Mouse (Mus musculus) forebrain, embryonic 10.5 days (tissue): ENCODE measurements at regions not wholly inside any gene's neighbourhood (a gene's known extent, or its start where the extent isn't known, plus 50 kb on each side); places are given as distances from the start of the nearest gene placed in this dataset.

Experiments
- DNase-seq: peaks from one replicate; pipeline ENCODE4 v3.0.0-alpha.2; 2017; ENCODE audit warnings: low spot score; ENCODE audit errors: extremely low spot score
- H3K27ac ChIP-seq: fragments of 300-500 bp; sonication (generic); 2 replicates; pipeline ENCODE4 v1.5.1; 2016; ENCODE audit warnings: mild to moderate bottlenecking
- H3K27me3 ChIP-seq: fragments of 300-500 bp; sonication (generic); 2 replicates; pipeline ENCODE4 v1.6.1; 2016; ENCODE audit warnings: mild to moderate bottlenecking; ENCODE audit not compliant: poor library complexity, severe bottlenecking
- H3K36me3 ChIP-seq: fragments of 300-500 bp; sonication (generic); replicated peaks from 2 replicates; pipeline ENCODE4 v1.6.1; 2016; ENCODE audit warnings: mild to moderate bottlenecking, moderate library complexity
- H3K4me1 ChIP-seq: fragments of 300-500 bp; sonication (generic); 2 replicates; pipeline ENCODE4 v1.6.1; 2016
- H3K4me3 ChIP-seq: fragments of 300-500 bp; sonication (generic); 2 replicates; pipeline ENCODE4 v1.5.1; 2016; ENCODE audit warnings: mild to moderate bottlenecking, moderate library complexity
- H3K9me3 ChIP-seq: fragments of 300-500 bp; sonication (generic); 2 replicates; pipeline ENCODE4 v1.6.1; 2016; ENCODE audit warnings: mild to moderate bottlenecking, moderate library complexity
- WGBS: fragments of 180-500 bp; shearing (Covaris S2); methylation state at CpG from one replicate; pipeline ENCODE4 v1.1.7; 2016; 5-methylcytosine and 5-hydroxymethylcytosine counted together

GRCm38 (mm10) chr6:35804041-35804440 is 264.4 kb upstream of the Mtpn start:
- no peaks in the 10 kb centered on the region for H3K9me3 ChIP-seq
- no peak overlapping the region for H3K27ac ChIP-seq
- H3K27me3 ChIP-seq = no peaks in the 10 kb centered on the region
- 74% methylated on average over 3 of the region's 3 CpGs for WGBS
- H3K4me3 ChIP-seq = no peak overlapping the region
- no peaks in the 10 kb centered on the region for H3K36me3 ChIP-seq
- no peak for DNase-seq
- H3K4me1 ChIP-seq = no peaks in the 10 kb centered on the region

GRCm38 (mm10) chr6:35779706-35780105 is 240.0 kb upstream of the Mtpn start:
- no peak for DNase-seq
- WGBS = 90% methylated on average over 1 of the region's 1 CpGs
- Histone ChIP-seq H3K27ac (no peak overlapping the region), H3K9me3 (no peaks in the 10 kb centered on the region), H3K27me3 (no peaks in the 10 kb centered on the region), H3K4me1 (no peaks in the 10 kb centered on the region), H3K36me3 (no peaks in the 10 kb centered on the region), H3K4me3 (no peak overlapping the region)

GRCm38 (mm10) chr6:35770907-35771306 is 231.2 kb upstream of the Mtpn start:
- Histone ChIP-seq H3K4me1 (no peaks in the 10 kb centered on the region), H3K4me3 (no peak overlapping the region), H3K27me3 (no peaks in the 10 kb centered on the region), H3K36me3 (no peaks in the 10 kb centered on the region), H3K27ac (no peak overlapping the region), H3K9me3 (no peaks in the 10 kb centered on the region)
- 96% methylated on average over 3 of the region's 3 CpGs for WGBS
- no peak for DNase-seq

GRCm38 (mm10) chr6:35759606-35760246 is 220.0 kb upstream of the Mtpn start:
- Histone ChIP-seq H3K27ac (no peak overlapping the region), H3K9me3 (no peaks in the 10 kb centered on the region), H3K4me1 (peaks cover 12% of the 10 kb centered on the region), H3K36me3 (no peaks in the 10 kb centered on the region), H3K27me3 (no peaks in the 10 kb centered on the region), H3K4me3 (no peak overlapping the region)
- no peak for DNase-seq
- WGBS = 86% methylated on average over 3 of the region's 3 CpGs

- Histone ChIP-seq H3K36me3 (no peaks in the 10 kb centered on the region), H3K27ac (no peak overlapping the region), H3K9me3 (no peaks in the 10 kb centered on the region), H3K4me3 (no peak overlapping the region), H3K27me3 (no peaks in the 10 kb centered on the region), H3K4me1 (no peaks in the 10 kb centered on the region)
- no peak for DNase-seq
- 68% methylated on average over 1 of the region's 1 CpGs for WGBS
These were observed 206.3 kb upstream of the Mtpn start for GRCm38 (mm10) chr6:35746034-35746433.

- Histone ChIP-seq H3K4me1 (no peaks in the 10 kb centered on the region), H3K4me3 (no peak overlapping the region), H3K9me3 (no peaks in the 10 kb centered on the region), H3K27ac (no peak overlapping the region), H3K27me3 (no peaks in the 10 kb centered on the region), H3K36me3 (no peaks in the 10 kb centered on the region)
- no peak for DNase-seq
- 92% methylated on average over 3 of the region's 3 CpGs for WGBS
These were observed 165.9 kb upstream of the Mtpn start for GRCm38 (mm10) chr6:35705587-35705986.

GRCm38 (mm10) chr6:35667062-35667461 is 127.4 kb upstream of the Mtpn start:
- H3K27ac ChIP-seq = no peak overlapping the region
- WGBS = 91% methylated on average over 2 of the region's 2 CpGs
- DNase-seq = no peak
- no peaks in the 10 kb centered on the region for H3K4me1 ChIP-seq
- H3K4me3 ChIP-seq = no peak overlapping the region
- H3K9me3 ChIP-seq = peaks cover 4% of the 10 kb centered on the region; the same call in 1 of the 2 replicates
- H3K36me3 ChIP-seq = no peaks in the 10 kb centered on the region
- H3K27me3 ChIP-seq = no peaks in the 10 kb centered on the region

GRCm38 (mm10) chr6:35651401-35651800 is 111.7 kb upstream of the Mtpn start:
- WGBS = 84% methylated on average over 4 of the region's 4 CpGs
- H3K36me3 ChIP-seq = no peaks in the 10 kb centered on the region
- no peak overlapping the region for H3K4me3 ChIP-seq
- H3K27ac ChIP-seq = no peak overlapping the region
- no peaks in the 10 kb centered on the region for H3K4me1 ChIP-seq
- H3K27me3 ChIP-seq = no peaks in the 10 kb centered on the region
- no peaks in the 10 kb centered on the region for H3K9me3 ChIP-seq
- DNase-seq = no peak

- DNase-seq = no peak
- H3K27me3 ChIP-seq = no peaks in the 10 kb centered on the region
- no peaks in the 10 kb centered on the region for H3K4me1 ChIP-seq
- no peak overlapping the region for H3K4me3 ChIP-seq
- WGBS = 93% methylated on average over 7 of the region's 7 CpGs
- H3K36me3 ChIP-seq = no peaks in the 10 kb centered on the region
- H3K27ac ChIP-seq = no peak overlapping the region
- H3K9me3 ChIP-seq = no peaks in the 10 kb centered on the region
These were observed 105.5 kb upstream of the Mtpn start for GRCm38 (mm10) chr6:35645210-35645609.

GRCm38 (mm10) chr6:35640672-35641071 is 101.0 kb upstream of the Mtpn start:
- no peaks in the 10 kb centered on the region for H3K9me3 ChIP-seq
- no peak overlapping the region for H3K27ac ChIP-seq
- H3K4me1 ChIP-seq = no peaks in the 10 kb centered on the region
- no peak for DNase-seq
- H3K4me3 ChIP-seq = no peak overlapping the region
- H3K36me3 ChIP-seq = no peaks in the 10 kb centered on the region
- no peaks in the 10 kb centered on the region for H3K27me3 ChIP-seq

- peaks cover 6% of the 10 kb centered on the region for H3K9me3 ChIP-seq
- 84% methylated on average over 2 of the region's 2 CpGs for WGBS
- H3K27me3 ChIP-seq = no peaks in the 10 kb centered on the region
- H3K4me3 ChIP-seq = no peak overlapping the region
- no peak for DNase-seq
- H3K36me3 ChIP-seq = no peaks in the 10 kb centered on the region
- H3K4me1 ChIP-seq = no peaks in the 10 kb centered on the region
- H3K27ac ChIP-seq = no peak overlapping the region
These were observed 68.6 kb upstream of the Mtpn start for GRCm38 (mm10) chr6:35608336-35608735.

- DNase-seq = no peak
- H3K27ac ChIP-seq = no peak overlapping the region
- no peaks in the 10 kb centered on the region for H3K27me3 ChIP-seq
- WGBS = 88% methylated on average over 3 of the region's 3 CpGs
- no peak overlapping the region for H3K4me3 ChIP-seq
- no peaks in the 10 kb centered on the region for H3K36me3 ChIP-seq
- no peaks in the 10 kb centered on the region for H3K4me1 ChIP-seq
- H3K9me3 ChIP-seq = peaks cover 6% of the 10 kb centered on the region
These were observed 65.4 kb upstream of the Mtpn start for GRCm38 (mm10) chr6:35605100-35605499.

- no peak overlapping the region for H3K27ac ChIP-seq
- no peaks in the 10 kb centered on the region for H3K4me1 ChIP-seq
- no peaks in the 10 kb centered on the region for H3K27me3 ChIP-seq
- DNase-seq = no peak
- no peaks in the 10 kb centered on the region for H3K36me3 ChIP-seq
- WGBS = 88% methylated on average over 1 of the region's 1 CpGs
- H3K9me3 ChIP-seq = no peaks in the 10 kb centered on the region
- H3K4me3 ChIP-seq = no peak overlapping the region
These were observed 61.7 kb upstream of the Mtpn start for GRCm38 (mm10) chr6:35601373-35601772.

GRCm38 (mm10) chr6:35599841-35600240 is 60.2 kb upstream of the Mtpn start:
- Histone ChIP-seq H3K4me1 (no peaks in the 10 kb centered on the region), H3K27me3 (no peaks in the 10 kb centered on the region), H3K9me3 (no peaks in the 10 kb centered on the region), H3K27ac (no peak overlapping the region), H3K36me3 (no peaks in the 10 kb centered on the region), H3K4me3 (no peak overlapping the region)
- WGBS = 63% methylated on average over 1 of the region's 1 CpGs
- no peak for DNase-seq
